Mouse (Mus musculus): ENCODE data around the gene Tns1.

Tns1 gene

GRCm38 (mm10) chr1:73905111-73905810 lies 219.0 kb downstream of the Tns1 start:
- DNase-seq: peak; percentile 93

- peak; percentile 92 for DNase-seq
Observed at GRCm38 (mm10) chr1:73904641-73905040, 219.6 kb downstream of the Tns1 start.

GRCm38 (mm10) chr1:73903035-73903434 lies 221.2 kb downstream of the Tns1 start:
- DNase-seq: peak; percentile 89

GRCm38 (mm10) chr1:73902171-73902991 lies 221.9 kb downstream of the Tns1 start:
- peak; percentile 96 for DNase-seq

- peak; percentile 94 for DNase-seq
Observed at GRCm38 (mm10) chr1:73901496-73901899, 222.8 kb downstream of the Tns1 start.

- peak; percentile 90 for DNase-seq
Observed at GRCm38 (mm10) chr1:73895451-73895850, 228.8 kb downstream of the Tns1 start.

- DNase-seq: no peak
Observed at GRCm38 (mm10) chr1:73880731-73881130, 243.5 kb downstream of the Tns1 start.

GRCm38 (mm10) chr1:73875676-73876218 lies 248.5 kb downstream of the Tns1 start:
- DNase-seq: peak; percentile 90

- peak; percentile 75 for DNase-seq
Observed at GRCm38 (mm10) chr1:73864314-73864713, 259.9 kb downstream of the Tns1 start.

- no peak for DNase-seq
Observed at GRCm38 (mm10) chr1:73863074-73863431, 261.2 kb downstream of the Tns1 start.

GRCm38 (mm10) chr1:73862323-73863073 lies 261.8 kb downstream of the Tns1 start:
- DNase-seq: peak; percentile 91

GRCm38 (mm10) chr1:73860421-73860820 lies 263.8 kb downstream of the Tns1 start:
- peak; percentile 74 for DNase-seq

All from heart, adult 11 months (tissue).